Mouse (Mus musculus) kidney, postnatal 0 days (tissue): ENCODE data around the gene Dazap1. TPM values are rescaled to one million over a fixed set of nuclear protein-coding genes. Genes with fewer than 3 reads are reported as not detected.

Experiments used
- ATAC-seq: fragments of 200-750 bp; cut with Nextera tagmentation; replicated peaks from 2 replicates; pipeline ENCODE4 v1.8.0; 2017; ENCODE audit warnings: low read depth, moderate number of reproducible peaks, moderate TSS enrichment, moderate library complexity; ENCODE audit not compliant: low FRiP score
- DNase-seq: peaks from one replicate; pipeline ENCODE4 v3.0.0-alpha.2; 2016; ENCODE audit warnings: low spot score
- H3K27ac ChIP-seq: fragments of 300-500 bp; sonication (generic); 2 replicates; pipeline ENCODE4 v1.5.1; 2014; ENCODE audit warnings: mild to moderate bottlenecking
- H3K27me3 ChIP-seq: fragments of 300-500 bp; sonication (generic); 2 replicates; pipeline ENCODE4 v1.6.1; 2014; ENCODE audit warnings: low read length, mixed read lengths; ENCODE audit not compliant: insufficient read depth
- H3K36me3 ChIP-seq: fragments of 300-500 bp; sonication (generic); 2 replicates; pipeline ENCODE4 v1.6.1; 2014; ENCODE audit warnings: low read length, mixed read lengths; ENCODE audit not compliant: insufficient read depth
- H3K4me1 ChIP-seq: fragments of 300-500 bp; sonication (generic); replicated peaks from 2 replicates; pipeline ENCODE4 v1.6.1; 2014; ENCODE audit warnings: antibody characterized with exemption, low read length, mixed read lengths; ENCODE audit not compliant: insufficient read depth
- H3K4me2 ChIP-seq: fragments of 300-500 bp; sonication (generic); 2 replicates; pipeline ENCODE4 v1.6.1; 2014; ENCODE audit warnings: mild to moderate bottlenecking, low read length, moderate library complexity, mixed read lengths
- H3K4me3 ChIP-seq: fragments of 300-500 bp; sonication (generic); replicated peaks from 2 replicates; pipeline ENCODE4 v1.5.1; 2014; ENCODE audit warnings: low read depth, low read length
- H3K9ac ChIP-seq: fragments of 300-500 bp; sonication (generic); 2 replicates; pipeline ENCODE4 v1.6.1; 2014; ENCODE audit warnings: low read depth, low read length
- H3K9me3 ChIP-seq: fragments of 300-500 bp; sonication (generic); replicated peaks from 2 replicates; pipeline ENCODE4 v1.6.1; 2016; ENCODE audit warnings: low read length, inconsistent platforms, mixed read lengths
- CTCF ChIP-seq: IDR thresholded peaks from 2 replicates; pipeline ENCODE4 v1.5.1; 2016; ENCODE audit warnings: antibody characterized with exemption, low read depth, mild to moderate bottlenecking, moderate library complexity
- WGBS: fragments of 180-500 bp; shearing (Covaris S2); extraction: QIAGEN DNeasy Blood & Tissue Kit; methylation state at CpG from one replicate; pipeline ENCODE4 v1.1.7; 2014; 5-methylcytosine and 5-hydroxymethylcytosine counted together
- polyA plus RNA-seq: library from polyadenylated mRNA; unstranded; fragments of >200 nt; fragmentation: Nextera tagmentation; extraction: Ambion mirVana; gene quantifications from 2 replicates; pipeline ENCODE4 v1.2.1, GENCODE M21; 2015

Gene Dazap1
- polyA plus RNA-seq, 1 experiment from 2014 or later = 43.7 TPM

- Histone ChIP-seq H3K4me3 (no peak overlapping the region), H3K36me3 (peaks cover 3% of the 10 kb centered on the region; the same call in 1 of the 2 replicates), H3K4me1 (peaks cover 7% of the 10 kb centered on the region), H3K9ac (no peak overlapping the region), H3K27me3 (peaks cover 26% of the 10 kb centered on the region; the same call in 1 of the 2 replicates), H3K4me2 (no peak overlapping the region), H3K27ac (no peak overlapping the region), H3K9me3 (no peaks in the 10 kb centered on the region)
- DNase-seq = no peak
- no peak for TF ChIP-seq CTCF
- no peak for ATAC-seq
- 34% methylated on average over 9 of the region's 10 CpGs for WGBS
Measured at GRCm38 (mm10) chr10:80317011-80317410, 55.7 kb downstream of the Dazap1 start.

GRCm38 (mm10) chr10:80320340-80320760 lies 59.1 kb downstream of the Dazap1 start, which contains the start of gene 2310011J03Rik:
Gene 2310011J03Rik, minus strand, starts transcription at chr10:80320537.
- under 1% methylated on average over 34 of the region's 34 CpGs for WGBS
- Histone ChIP-seq H3K4me2 (peak within 1 kb of the TSS; percentile 68), H3K4me1 (peaks cover 20% of the 10 kb centered on the region), H3K36me3 (peaks cover 3% of the 10 kb centered on the region; the same call in 1 of the 2 replicates), H3K9me3 (no peaks in the 10 kb centered on the region), H3K9ac (peak within 1 kb of the TSS; percentile 79), H3K27ac (peak within 1 kb of the TSS; percentile 76), H3K4me3 (peak within 1 kb of the TSS; percentile 73), H3K27me3 (peaks cover 14% of the 10 kb centered on the region; the same call in 1 of the 2 replicates)
- TF ChIP-seq CTCF = no peak
- DNase-seq (peak; percentile 98), ATAC-seq (peak; percentile 23)

GRCm38 (mm10) chr10:80321014-80321669 lies 59.9 kb downstream of the Dazap1 start:
- Histone ChIP-seq H3K4me2 (no peak overlapping the region), H3K4me1 (peaks cover 20% of the 10 kb centered on the region), H3K27me3 (peaks cover 6% of the 10 kb centered on the region; the same call in 1 of the 2 replicates), H3K27ac (no peak overlapping the region), H3K9me3 (no peaks in the 10 kb centered on the region), H3K4me3 (no peak overlapping the region), H3K9ac (no peak overlapping the region), H3K36me3 (peaks cover 3% of the 10 kb centered on the region; the same call in 1 of the 2 replicates)
- 70% methylated on average over 6 of the region's 6 CpGs for WGBS
- no peak for ATAC-seq
- no peak for TF ChIP-seq CTCF
- no peak for DNase-seq

- ATAC-seq (no peak), DNase-seq (no peak)
- H3K9me3 ChIP-seq = no peaks in the 10 kb centered on the region
- 0 out of 2 replicates have a peak, but pooled peaks cover 1% of the 10 kb centered on the region for H3K27me3 ChIP-seq
- peaks cover 3% of the 10 kb centered on the region; the same call in 1 of the 2 replicates for H3K36me3 ChIP-seq
- no peak overlapping the region for H3K27ac ChIP-seq
- no peak overlapping the region for H3K4me3 ChIP-seq
- WGBS = 90% methylated on average over 18 of the region's 21 CpGs
- peaks cover 20% of the 10 kb centered on the region for H3K4me1 ChIP-seq
- H3K9ac ChIP-seq = no peak overlapping the region
- H3K4me2 ChIP-seq = 0 out of 2 replicates have a peak overlapping the region, but pooled peaks have one; percentile 95
- TF ChIP-seq CTCF = no peak
Measured at GRCm38 (mm10) chr10:80321670-80322581, 60.6 kb downstream of the Dazap1 start.

GRCm38 (mm10) chr10:80322811-80323211 lies 61.5 kb downstream of the Dazap1 start:
- 2% methylated on average over 27 of the region's 28 CpGs for WGBS
- H3K27ac ChIP-seq = no peak overlapping the region
- H3K36me3 ChIP-seq = peaks cover 1% of the 10 kb centered on the region; the same call in 1 of the 2 replicates
- peak overlapping the region; percentile 63 for H3K9ac ChIP-seq
- no peaks in the 10 kb centered on the region for H3K9me3 ChIP-seq
- no peaks in the 10 kb centered on the region for H3K27me3 ChIP-seq
- TF ChIP-seq CTCF = no peak; the same call in 1 of the 2 replicates
- H3K4me2 ChIP-seq = peak overlapping the region; percentile 95
- DNase-seq (peak; percentile 30), ATAC-seq (no peak)
- H3K4me3 ChIP-seq = peak overlapping the region; percentile 56
- H3K4me1 ChIP-seq = peaks cover 20% of the 10 kb centered on the region
